Mouse (Mus musculus) cortical plate, adult 2 months (tissue): Measurements from ENCODE around the gene 1810046K07Rik.

Experiments used
- CTCF ChIP-seq: fragments of 200-500 bp; IDR thresholded peaks from 2 replicates; pipeline ENCODE4 v1.5.1; 2011; ENCODE audit warnings: mild to moderate bottlenecking, control low read depth, low read length; ENCODE audit not compliant: insufficient read depth; ENCODE audit errors: extremely low read depth
- POLR2A ChIP-seq: fragments of 200-500 bp; IDR thresholded peaks from 2 replicates; pipeline ENCODE4 v1.6.1; 2011; ENCODE audit warnings: mild to moderate bottlenecking, low read length, control low read depth; ENCODE audit not compliant: insufficient read depth; ENCODE audit errors: extremely low read depth

DNA sequence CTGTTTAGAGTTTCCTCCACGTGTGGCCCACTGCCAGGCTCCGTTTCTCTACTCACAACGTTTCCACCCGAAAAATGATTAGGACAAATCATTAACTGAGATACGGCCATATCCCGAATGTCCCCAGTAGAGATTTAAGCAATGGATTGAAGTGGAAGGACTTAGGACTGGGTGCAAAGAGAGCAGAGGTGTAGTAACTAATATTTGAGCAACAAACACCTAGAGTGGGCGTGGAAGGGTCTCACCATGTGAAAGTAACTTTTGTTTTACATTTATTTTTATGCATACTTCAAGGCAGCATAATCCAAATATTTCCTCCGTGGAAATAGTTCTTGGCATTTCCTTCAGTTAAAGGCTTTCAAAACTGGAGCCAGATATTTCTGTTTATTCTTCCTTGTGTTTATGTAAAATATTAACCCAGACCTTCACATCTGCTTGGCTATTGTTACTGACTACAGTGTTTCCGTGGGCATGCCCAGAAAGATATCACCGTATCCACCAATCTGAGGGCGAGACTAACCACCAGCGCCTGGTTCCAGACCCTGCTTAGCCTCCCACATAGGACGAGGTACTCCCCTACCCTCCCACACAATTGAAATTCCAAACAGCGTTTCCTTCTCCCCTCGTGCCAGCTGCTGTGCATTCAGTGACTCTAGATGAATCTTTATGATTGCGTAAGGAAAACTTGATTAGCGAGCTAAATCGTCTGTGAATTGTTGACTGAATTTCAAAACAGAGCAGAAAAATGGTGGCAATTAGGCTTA is 16.0 kb downstream of the 1810046K07Rik start:
- TF ChIP-seq CTCF (no peak), POLR2A (no peak)
